Mouse (Mus musculus) limb, embryonic 14.5 days (tissue): ENCODE data around the gene Zbtb38. TPM values are rescaled to one million over a fixed set of nuclear protein-coding genes. Genes with fewer than 3 reads are reported as not detected.

ENCODE experiments used
- ATAC-seq: fragments of 200-750 bp; cut with Nextera tagmentation; 2 replicates; pipeline ENCODE4 v1.8.0; 2017; ENCODE audit warnings: low read depth, moderate number of reproducible peaks, moderate TSS enrichment; ENCODE audit not compliant: low FRiP score
- DNase-seq: peaks from one replicate; pipeline ENCODE4 v3.0.0-alpha.2; 2015; ENCODE audit warnings: low spot score
- H3K27ac ChIP-seq: fragments of 300-500 bp; sonication (generic); replicated peaks from 2 replicates; pipeline ENCODE4 v1.5.1; 2014; ENCODE audit warnings: low read depth, mild to moderate bottlenecking, low read length, moderate library complexity, mixed read lengths
- H3K27me3 ChIP-seq: fragments of 300-500 bp; sonication (generic); 2 replicates; pipeline ENCODE4 v1.6.1; 2014; ENCODE audit warnings: low read length, mixed read lengths; ENCODE audit not compliant: control insufficient read depth, insufficient read depth
- H3K36me3 ChIP-seq: fragments of 300-500 bp; sonication (generic); 2 replicates; pipeline ENCODE4 v1.6.1; 2014; ENCODE audit warnings: mild to moderate bottlenecking, low read length, moderate library complexity, mixed read lengths; ENCODE audit not compliant: control insufficient read depth, insufficient read depth
- H3K4me1 ChIP-seq: fragments of 300-500 bp; sonication (generic); 2 replicates; pipeline ENCODE4 v1.6.1; 2014; ENCODE audit warnings: antibody characterized with exemption, low read length, mixed read lengths; ENCODE audit not compliant: control insufficient read depth, insufficient read depth
- H3K4me2 ChIP-seq: fragments of 300-500 bp; sonication (generic); replicated peaks from 2 replicates; pipeline ENCODE4 v1.6.1; 2014; ENCODE audit warnings: low read depth, mild to moderate bottlenecking, low read length, moderate library complexity; ENCODE audit not compliant: severe bottlenecking
- H3K4me3 ChIP-seq: fragments of 300-500 bp; sonication (generic); replicated peaks from 2 replicates; pipeline ENCODE4 v1.5.1; 2014; ENCODE audit warnings: low read length
- H3K9ac ChIP-seq: fragments of 300-500 bp; sonication (generic); 2 replicates; pipeline ENCODE4 v1.6.1; 2014; ENCODE audit warnings: mild to moderate bottlenecking, low read depth, low read length, moderate library complexity; ENCODE audit not compliant: severe bottlenecking
- H3K9me3 ChIP-seq: fragments of 300-500 bp; sonication (generic); 2 replicates; pipeline ENCODE4 v1.6.1; 2016; ENCODE audit warnings: low read length; ENCODE audit not compliant: control insufficient read depth
- POLR2A ChIP-seq: fragments of 200-500 bp; IDR thresholded peaks from 2 replicates; pipeline ENCODE4 v1.8.0; 2012; ENCODE audit warnings: inconsistent platforms, mild to moderate bottlenecking, moderate library complexity, borderline replicate concordance; ENCODE audit not compliant: insufficient read depth, insufficient read length; ENCODE audit errors: extremely low read depth
- WGBS: fragments of 180-500 bp; shearing (Covaris S2); extraction: QIAGEN DNeasy Blood & Tissue Kit; methylation state at CpG from one replicate; pipeline ENCODE4 v1.1.7; 2014; 5-methylcytosine and 5-hydroxymethylcytosine counted together
- polyA plus RNA-seq, 2 experiments: library from polyadenylated mRNA; depleted of rRNA in 1 of 2; stranded (reverse) in 1 of 2; unstranded in 1 of 2; fragments of >200 nt; fragmentation: Nextera tagmentation in 1 of 2; extraction: Ambion mirVana in 1 of 2; gene quantifications; 2 replicates each; pipeline versions ENCODE4 v1.2.1 to v1.2.3; 2012 to 2014

Gene Zbtb38
- polyA plus RNA-seq, 2 experiments: 2.8 to 14.9 TPM

GRCm38 (mm10) chr9:96637157-96637548 lies 115.5 kb downstream of the Zbtb38 start:
- WGBS: 72% methylated on average over 7 of the region's 7 CpGs
- Histone ChIP-seq H3K27me3 (no peaks in the 10 kb centered on the region), H3K4me1 (peaks cover 3% of the 10 kb centered on the region; the same call in 1 of the 2 replicates), H3K36me3 (no peaks in the 10 kb centered on the region), H3K9me3 (no peaks in the 10 kb centered on the region), H3K9ac (no peak overlapping the region), H3K4me3 (no peak overlapping the region), H3K27ac (no peak overlapping the region), H3K4me2 (no peak overlapping the region)
- DNase-seq (no peak), ATAC-seq (no peak)
- no peak for TF ChIP-seq POLR2A

- DNase-seq (no peak), ATAC-seq (no peak)
- Histone ChIP-seq H3K36me3 (no peaks in the 10 kb centered on the region), H3K4me2 (no peak overlapping the region), H3K4me1 (peaks cover 5% of the 10 kb centered on the region; the same call in 1 of the 2 replicates), H3K9me3 (no peaks in the 10 kb centered on the region), H3K4me3 (no peak overlapping the region), H3K27me3 (no peaks in the 10 kb centered on the region), H3K27ac (no peak overlapping the region), H3K9ac (no peak overlapping the region)
- no peak for TF ChIP-seq POLR2A
- 70% methylated on average over 9 of the region's 9 CpGs for WGBS
These were observed 116.0 kb downstream of the Zbtb38 start for GRCm38 (mm10) chr9:96636423-96637156.

GRCm38 (mm10) chr9:96635899-96636298 lies 116.7 kb downstream of the Zbtb38 start:
- no peak for ATAC-seq
- no peak for TF ChIP-seq POLR2A

GRCm38 (mm10) chr9:96635176-96635575 lies 117.5 kb downstream of the Zbtb38 start:
- 59% methylated on average over 6 of the region's 6 CpGs for WGBS
- H3K4me1 ChIP-seq: peaks cover 5% of the 10 kb centered on the region; the same call in 1 of the 2 replicates
- no peaks in the 10 kb centered on the region for H3K36me3 ChIP-seq
- ATAC-seq (no peak), DNase-seq (no peak)
- H3K4me3 ChIP-seq: no peak overlapping the region
- no peak for TF ChIP-seq POLR2A
- no peak overlapping the region for H3K27ac ChIP-seq
- no peak overlapping the region for H3K9ac ChIP-seq
- H3K9me3 ChIP-seq: no peaks in the 10 kb centered on the region
- no peaks in the 10 kb centered on the region for H3K27me3 ChIP-seq
- H3K4me2 ChIP-seq: no peak overlapping the region

More at GRCm38 (mm10) chr9:96635899-96636298, 116.7 kb downstream of the Zbtb38 start:
- Histone ChIP-seq H3K4me2 (no peak overlapping the region), H3K9ac (no peak overlapping the region), H3K27me3 (no peaks in the 10 kb centered on the region), H3K27ac (no peak overlapping the region), H3K4me1 (peaks cover 5% of the 10 kb centered on the region; the same call in 1 of the 2 replicates), H3K9me3 (no peaks in the 10 kb centered on the region), H3K36me3 (no peaks in the 10 kb centered on the region), H3K4me3 (no peak overlapping the region)
- WGBS: 52% methylated on average over 3 of the region's 3 CpGs
- DNase-seq: no peak

- H3K9me3 ChIP-seq: no peaks in the 10 kb centered on the region
- H3K36me3 ChIP-seq: no peaks in the 10 kb centered on the region
- H3K4me3 ChIP-seq: no peak overlapping the region
- H3K4me2 ChIP-seq: no peak overlapping the region
- H3K4me1 ChIP-seq: peaks cover 5% of the 10 kb centered on the region; the same call in 1 of the 2 replicates
- H3K27ac ChIP-seq: no peak overlapping the region
- H3K27me3 ChIP-seq: no peaks in the 10 kb centered on the region
- TF ChIP-seq POLR2A: no peak
- 67% methylated on average over 2 of the region's 2 CpGs for WGBS
- no peak overlapping the region for H3K9ac ChIP-seq
- ATAC-seq (no peak), DNase-seq (no peak)
These were observed 118.9 kb downstream of the Zbtb38 start for GRCm38 (mm10) chr9:96633771-96634170.

Other genes with a start within 250 kb of the Zbtb38 start
- gene Gm28729, start 227.6 kb downstream of the Zbtb38 start, polyA plus RNA-seq (2012; rRNA removed): 0.05 and 0.11 TPM in 2 replicates
- not detected in 2 replicates for gene Gm28729, start 227.6 kb downstream of the Zbtb38 start, polyA plus RNA-seq (2014; fragmentation: Nextera tagmentation; extraction: Ambion mirVana)
- gene Rasa2, start 121.2 kb downstream of the Zbtb38 start, polyA plus RNA-seq (2012; rRNA removed): 10.3 and 10.9 TPM in 2 replicates
- 20.4 and 20.6 TPM in 2 replicates for gene Rasa2, start 121.2 kb downstream of the Zbtb38 start, polyA plus RNA-seq (2014; fragmentation: Nextera tagmentation; extraction: Ambion mirVana)
- gene Pxylp1, start 139.8 kb upstream of the Zbtb38 start, polyA plus RNA-seq (2012; rRNA removed): 26.0 and 29.7 TPM in 2 replicates
- 27.7 and 29.3 TPM in 2 replicates for gene Pxylp1, start 139.8 kb upstream of the Zbtb38 start, polyA plus RNA-seq (2014; fragmentation: Nextera tagmentation; extraction: Ambion mirVana)